ENCODE assay signal across 8 mouse cellular contexts in genomic region chr9:86695818-86696261, GRCm38 (mm10). TPM values are rescaled to one million over a fixed set of nuclear protein-coding genes. Genes with fewer than 3 reads are reported as not detected.
DNase-seq lines count a peak whose midpoint lies in the region; ATAC-seq and TF ChIP-seq lines count a peak whose summit lies in the region.

Me1 (minus strand) TSS chr9:86695953.

- H3K36me3 ChIP-seq in hindbrain, embryonic 13.5 days: no peaks in the 10 kb centered on the region
- H3K36me3 ChIP-seq in stomach, embryonic 16.5 days (ENCODE audit: control insufficient read depth, insufficient read depth, low read length): no peaks in the 10 kb centered on the region

- intact Hi-C loops in gastrocnemius, adult 2 months (cut with DNase I): loop anchor here (5.0 kb wide), 2 partner anchors 39 to 51 kb away; no protein-coding TSS in a partner anchor
- intact Hi-C loops in left cerebral cortex, postnatal 14 days (cut with DNase I): loop anchor here (5.0 kb wide), 1 partner anchor 46 kb away; the partner anchor contains the start of gene Prss35

- WGBS in hindbrain, embryonic 13.5 days: 1% methylated on average over 12 of the region's 46 CpGs
- under 1% methylated on average over 39 of the region's 46 CpGs for WGBS in stomach, embryonic 16.5 days

- peak; percentile 83 for ATAC-seq in hindbrain, embryonic 13.5 days (ENCODE audit: low FRiP score)
- peak; percentile 81 for ATAC-seq in megakaryocyte progenitor cell, adult 5-6 weeks (replicated peaks; ENCODE audit: poor library complexity)
- peak; percentile 85 for ATAC-seq in stomach, embryonic 16.5 days (ENCODE audit: insufficient read depth, low FRiP score)

- H3K4me1 ChIP-seq in hindbrain, embryonic 13.5 days (replicated peaks): peaks cover 11% of the 10 kb centered on the region; the same call in 1 of the 2 replicates
- no peaks in the 10 kb centered on the region for H3K4me1 ChIP-seq in stomach, embryonic 16.5 days (ENCODE audit: control insufficient read depth, insufficient read depth, low read length)

- H3K27ac ChIP-seq in gastrocnemius, adult 2 months: peak within 1 kb of the TSS; percentile 93
- H3K27ac ChIP-seq in hindbrain, embryonic 13.5 days: peak within 1 kb of the TSS; percentile 78
- H3K27ac ChIP-seq in stomach, embryonic 16.5 days (ENCODE audit: low read length): no peak within 1 kb of the TSS

- TF ChIP-seq CTCF in gastrocnemius, adult 2 months (IDR thresholded peaks at IDR 0.05): no peak

- peak; percentile 2 for DNase-seq in spleen, adult 12 weeks (ENCODE audit: low spot score)
- no peak for DNase-seq in spleen, postnatal 4 days (ENCODE audit: low spot score in 2 of 2)
- peak; percentile 11 for DNase-seq in cerebellum, adult 11-12 months
- peak; percentile 79 for DNase-seq in gastrocnemius, adult 2 months
- peak in 1 of 2 experiments; percentile 11 for DNase-seq in left cerebral cortex, postnatal 14 days (ENCODE audit: low spot score in 2 of 2)

- H3K4me2 ChIP-seq in hindbrain, embryonic 13.5 days: peak within 1 kb of the TSS; percentile 71
- peak within 1 kb of the TSS; percentile 87 for H3K4me2 ChIP-seq in stomach, embryonic 16.5 days (ENCODE audit: low read depth, low read length)

- H3K4me3 ChIP-seq in gastrocnemius, adult 2 months: peak within 1 kb of the TSS; percentile 96
- H3K4me3 ChIP-seq in hindbrain, embryonic 13.5 days: peak within 1 kb of the TSS; percentile 82
- peak within 1 kb of the TSS; percentile 68 for H3K4me3 ChIP-seq in stomach, embryonic 16.5 days (replicated peaks; ENCODE audit: low read length)

- H3K9ac ChIP-seq in hindbrain, embryonic 13.5 days: peak within 1 kb of the TSS; percentile 88
- peak within 1 kb of the TSS; percentile 76 for H3K9ac ChIP-seq in stomach, embryonic 16.5 days (ENCODE audit: low read length)

- no peaks in the 10 kb centered on the region for H3K9me3 ChIP-seq in hindbrain, embryonic 13.5 days
- no peaks in the 10 kb centered on the region for H3K9me3 ChIP-seq in stomach, embryonic 16.5 days (replicated peaks; ENCODE audit: control insufficient read depth, low read length)

- H3K27me3 ChIP-seq in hindbrain, embryonic 13.5 days: no peaks in the 10 kb centered on the region
- no peaks in the 10 kb centered on the region for H3K27me3 ChIP-seq in stomach, embryonic 16.5 days (ENCODE audit: control insufficient read depth, insufficient read depth, low read length)

RNA-seq across cellular contexts. Expression of gene Me1, which starts in this region (rescaled TPM):
- total RNA-seq in gastrocnemius, adult 2 months (2021): 100 to 1,000 TPM; 127 to 221 TPM
- 28.5 and 30.5 TPM in 2 replicates for polyA plus RNA-seq in hindbrain, embryonic 13.5 days (2015; fragmentation: Nextera tagmentation; extraction: Ambion mirVana)
- 10 to 100 TPM; 54.6 to 58.3 TPM for total RNA-seq in left cerebral cortex, postnatal 14 days (2021)
- 0.30 TPM in 1 of 2 replicates, not detected in the other for total RNA-seq in megakaryocyte progenitor cell, adult 5-6 weeks (2015)
- 0.34 TPM in 1 of 2 replicates, not detected in the other for total RNA-seq in megakaryocyte progenitor cell, adult 5-6 weeks (2017)
- polyA plus RNA-seq in stomach, embryonic 16.5 days (2015; fragmentation: Nextera tagmentation; extraction: Ambion mirVana): 26.6 and 39.2 TPM in 2 replicates

Comparison
In these comparisons a context has a peak if more than half of its experiments do, and no peak if none do; other contexts are left out.
1. RNA of gene Me1 (total RNA-seq): 127 to 221 TPM in gastrocnemius, adult 2 months and 54.6 to 58.3 TPM in left cerebral cortex, postnatal 14 days; 0.30 to 0.34 TPM in megakaryocyte progenitor cell, adult 5-6 weeks; every median in the first group is over 10 times any median in the second.
2. DNase-seq: peak in spleen, adult 12 weeks (single experiment), cerebellum, adult 11-12 months (single experiment) and gastrocnemius, adult 2 months (single experiment); none in spleen, postnatal 4 days (0 of 2).
3. Peak in ATAC-seq in megakaryocyte progenitor cell, adult 5-6 weeks; RNA of the gene not detected or under 1 TPM.
4. Peak in every context shown above with its lines, with median percentiles within 50 percentile points of each other: H3K4me3 ChIP-seq and ATAC-seq.